Mouse (Mus musculus) gastrocnemius, postnatal 36 days (tissue): ENCODE results near the gene Hspb3. TPM values are rescaled to one million over a fixed set of nuclear protein-coding genes. Genes with fewer than 3 reads are reported as not detected.

Experiments used
- DNase-seq, 2 experiments: peaks; one replicate each; pipeline ENCODE4 v3.0.0; 2022
- intact Hi-C: fragments of 180-260 bp; cut with DNase I; formaldehyde crosslinking; loops from one replicate; pipeline ENCODE4 v1.15.1; 2025
- total RNA-seq, 2 experiments: library from RNA; stranded (reverse); gene quantifications; 2 replicates each; pipeline ENCODE4 v1.2.3; 2021

Gene Hspb3
- total RNA-seq, 2 experiments from 2014 or later: 40.3 to 40.8 TPM

- peak in 1 of 2 experiments; percentile 21 for DNase-seq
These were observed 22.4 kb downstream of the Hspb3 start for GRCm38 (mm10) chr13:113640944-113641597.

GRCm38 (mm10) chr13:113638914-113639313 lies 24.6 kb downstream of the Hspb3 start:
- DNase-seq: no peak

More at GRCm38 (mm10) chr13:113640944-113641597, 22.4 kb downstream of the Hspb3 start:
- intact Hi-C loops: no loop called here

GRCm38 (mm10) chr13:113635799-113636222 lies 27.7 kb downstream of the Hspb3 start:
- DNase-seq: no peak
- intact Hi-C loops: no loop called here

More at GRCm38 (mm10) chr13:113638914-113639313, 24.6 kb downstream of the Hspb3 start:
- intact Hi-C loops: loop anchor here (1.0 kb wide), 1 partner anchor 30 kb away; no protein-coding TSS in a partner anchor

GRCm38 (mm10) chr13:113634732-113635481 lies 28.6 kb downstream of the Hspb3 start:
- intact Hi-C loops: no loop called here
- no peak for DNase-seq

- DNase-seq: no peak
- intact Hi-C loops: no loop called here
These were observed 31.0 kb downstream of the Hspb3 start for GRCm38 (mm10) chr13:113632506-113632905.

- intact Hi-C loops: no loop called here
- no peak for DNase-seq
These were observed 35.9 kb downstream of the Hspb3 start for GRCm38 (mm10) chr13:113627601-113628000.

GRCm38 (mm10) chr13:113622865-113623255 lies 40.6 kb downstream of the Hspb3 start:
- DNase-seq: no peak
- intact Hi-C loops: loop anchor here (2.0 kb wide), 1 partner anchor 306 kb away; no protein-coding TSS in a partner anchor

- intact Hi-C loops: loop anchor here (2.0 kb wide), 1 partner anchor 305 kb away; no protein-coding TSS in a partner anchor
- no peak for DNase-seq
These were observed 41.2 kb downstream of the Hspb3 start for GRCm38 (mm10) chr13:113622122-113622864.

- DNase-seq: no peak
- intact Hi-C loops: loop anchor here (5.0 to 10.0 kb wide), 3 partner anchors 282 to 574 kb away; partner anchors contain the start of gene Gpx8
These were observed 44.5 kb downstream of the Hspb3 start for GRCm38 (mm10) chr13:113619003-113619402.

- intact Hi-C loops: loop anchor here (1.0 to 10.0 kb wide), 4 partner anchors 281 to 573 kb away; partner anchors contain the start of gene Gpx8
- DNase-seq: peak; percentile 82 to 90
These were observed 45.3 kb downstream of the Hspb3 start, which contains the start of gene Snx18 for GRCm38 (mm10) chr13:113617891-113618823. Gene Snx18, minus strand, starts transcription at chr13:113618564.

GRCm38 (mm10) chr13:113617338-113617890 lies 46.1 kb downstream of the Hspb3 start:
- intact Hi-C loops: loop anchor here (5.0 to 10.0 kb wide), 3 partner anchors 280 to 573 kb away; partner anchors contain the start of gene Gpx8
- DNase-seq: no peak

GRCm38 (mm10) chr13:113616751-113617337 lies 46.6 kb downstream of the Hspb3 start:
- intact Hi-C loops: loop anchor here (5.0 to 10.0 kb wide), 3 partner anchors 280 to 572 kb away; partner anchors contain the start of gene Gpx8
- peak in 1 of 2 experiments; percentile 38 for DNase-seq

GRCm38 (mm10) chr13:113615971-113616671 lies 47.4 kb downstream of the Hspb3 start:
- intact Hi-C loops: loop anchor here (5.0 to 10.0 kb wide), 3 partner anchors 279 to 571 kb away; partner anchors contain the start of gene Gpx8
- DNase-seq: no peak

- intact Hi-C loops: loop anchor here (5.0 to 10.0 kb wide), 3 partner anchors 278 to 571 kb away; partner anchors contain the start of gene Gpx8
- DNase-seq: peak in 1 of 2 experiments; percentile 49
These were observed 47.9 kb downstream of the Hspb3 start for GRCm38 (mm10) chr13:113615546-113615941.

GRCm38 (mm10) chr13:113614635-113615545 lies 48.6 kb downstream of the Hspb3 start:
- peak; percentile 69 to 77 for DNase-seq
- intact Hi-C loops: loop anchor here (5.0 to 10.0 kb wide), 3 partner anchors 278 to 570 kb away; partner anchors contain the start of gene Gpx8

- intact Hi-C loops: loop anchor here (10.0 kb wide), 1 partner anchor 569 kb away; the partner anchor contains the start of gene Gpx8
These were observed 49.6 kb downstream of the Hspb3 start for GRCm38 (mm10) chr13:113613882-113614281.

More at GRCm38 (mm10) chr13:113613882-113614281, 49.6 kb downstream of the Hspb3 start:
- peak in 1 of 2 experiments; percentile 14 for DNase-seq
